Mouse (Mus musculus) heart, postnatal 0 days (tissue): ENCODE data around the gene Sf3b3.

Experiments
- CTCF ChIP-seq: IDR thresholded peaks from 2 replicates; pipeline ENCODE4 v1.5.1; 2016; ENCODE audit warnings: antibody characterized with exemption, control low read depth, low read depth
- EP300 ChIP-seq: IDR thresholded peaks from 2 replicates; pipeline ENCODE4 v1.6.1; 2016; ENCODE audit warnings: antibody characterized with exemption, low read depth

GRCm38 (mm10) chr8:110808495-110809472, 37.8 kb downstream of the Sf3b3 start:
- TF ChIP-seq EP300 (no peak), CTCF (no peak)
